Mouse (Mus musculus): ENCODE measurements around the gene Zfp467. TPM values are rescaled to one million over a fixed set of nuclear protein-coding genes. Genes with fewer than 3 reads are reported as not detected.

Zfp467 gene
- total and polyA plus RNA-seq, 3 experiments = 1.4 to 5.9 (median 2.1) TPM

DNA sequence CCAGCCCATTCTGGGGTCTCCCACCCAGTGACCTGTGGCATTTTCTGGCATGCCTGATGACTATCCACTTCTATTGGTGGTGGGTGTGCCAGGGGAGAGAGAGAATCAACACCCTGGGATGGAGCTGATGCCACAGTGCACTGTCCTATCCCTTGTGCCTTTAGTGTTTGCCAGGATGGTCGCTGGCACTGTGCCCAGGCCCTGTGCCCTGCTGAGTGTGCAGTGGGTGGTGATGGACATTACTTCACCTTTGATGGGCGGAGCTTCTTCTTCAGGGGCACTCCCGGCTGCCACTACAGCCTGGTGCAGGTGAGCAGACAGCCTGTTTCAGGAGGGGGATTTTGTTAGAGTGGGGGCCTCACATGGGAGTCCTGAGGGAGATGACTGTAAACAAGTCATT lies 7.1 kb upstream of the Zfp467 start:
- dilution Hi-C loops (cut with MboI; ENCODE audit: extremely low pct_ligation_motif_present, extremely low pct_unique_long_range_greater_than_20kb, low sequenced_read_pairs) = no loop called here
- H3K4me1 ChIP-seq (ENCODE audit: control insufficient read depth in 1 of 2, insufficient read depth in 2 of 2) = peaks cover 7 to 31% of the 10 kb centered on the region in 2 experiments
- H3K36me3 ChIP-seq (replicated peaks in 1 of 2; ENCODE audit: control insufficient read depth in 1 of 2, insufficient read depth in 1 of 2, low read length in 1 of 2) = no peaks in the 10 kb centered on the region
- H3K9ac ChIP-seq (ENCODE audit: insufficient read depth, low read depth) = no peak overlapping the region
- H3K4me3 ChIP-seq (replicated peaks in 1 of 3; ENCODE audit: low read depth in 2 of 3, low read length in 2 of 3, poor library complexity in 1 of 3) = no peak overlapping the region
- no peaks in the 10 kb centered on the region for H3K27me3 ChIP-seq (replicated peaks)
- H3K27ac ChIP-seq (ENCODE audit: insufficient read depth, low read depth) = no peak overlapping the region
- H3K79me2 ChIP-seq (replicated peaks; ENCODE audit: control insufficient read depth, extremely low read depth, insufficient read depth, poor library complexity, severe bottlenecking) = no peaks in the 10 kb centered on the region
- no peak for DNase-seq (ENCODE audit: extremely low read depth)
- in situ Hi-C loops (cut with MboI; ENCODE audit: low pct_ligation_motif_present, low pct_unique_long_range_greater_than_20kb, low sequenced_read_pairs) = no loop called here
- H3K4me2 ChIP-seq (ENCODE audit: insufficient read depth, low read depth, poor library complexity, severe bottlenecking) = no peak overlapping the region
- H3K9me3 ChIP-seq (replicated peaks; ENCODE audit: low read length) = no peaks in the 10 kb centered on the region
- TF ChIP-seq RAD21 (IDR thresholded peaks at IDR 0.05; ENCODE audit: low read depth, low read length) (no peak), USF2 (conservative IDR thresholded peaks at IDR 0.05; ENCODE audit: low read depth, low read length) (no peak), JUN (IDR thresholded peaks at IDR 0.05; ENCODE audit: insufficient read depth, low read depth, low read length) (no peak), HCFC1 (IDR thresholded peaks at IDR 0.05; ENCODE audit: low read depth, low read length) (no peak), GABPA (IDR thresholded peaks at IDR 0.05; ENCODE audit: insufficient replicate concordance, low read depth, low read length) (no peak), TCF12 (IDR thresholded peaks at IDR 0.05; ENCODE audit: low read depth, low read length) (no peak), ELF1 (IDR thresholded peaks at IDR 0.05; ENCODE audit: low read depth, low read length) (no peak), PAX5 (IDR thresholded peaks at IDR 0.05; ENCODE audit: low read length) (no peak), CTCF (conservative IDR thresholded peaks at IDR 0.05 in 1 of 2, IDR thresholded peaks at IDR 0.05 in 1 of 2; ENCODE audit: low read depth in 2 of 2, low read length in 2 of 2) (no peak), USF1 (IDR thresholded peaks at IDR 0.05; ENCODE audit: low read depth, low read length) (no peak), EP300 (IDR thresholded peaks at IDR 0.05; ENCODE audit: low read length) (no peak)

DNA sequence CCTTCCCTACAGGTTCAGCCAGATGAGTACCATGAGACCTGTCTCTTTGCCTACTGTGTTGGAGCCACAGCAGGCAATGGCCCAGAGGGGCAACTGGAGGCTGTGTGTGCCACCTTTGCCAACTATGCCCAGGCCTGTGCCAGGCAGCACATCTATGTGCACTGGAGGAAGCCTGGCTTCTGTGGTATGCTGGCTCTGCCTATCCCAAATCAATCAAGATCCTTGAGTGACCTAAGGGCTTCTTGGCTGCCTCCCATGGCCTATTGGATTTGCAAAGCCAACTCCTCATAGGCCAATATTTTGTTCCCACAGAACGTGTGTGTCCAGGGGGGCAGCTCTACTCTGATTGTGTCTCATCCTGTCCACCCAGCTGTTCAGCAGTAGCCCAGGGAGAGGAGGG lies 6.5 kb upstream of the Zfp467 start:
- H3K36me3 ChIP-seq (replicated peaks in 1 of 2; ENCODE audit: control insufficient read depth in 1 of 2, insufficient read depth in 1 of 2, low read length in 1 of 2) = no peaks in the 10 kb centered on the region
- no peak for TF ChIP-seq POLR2AphosphoS2 (IDR thresholded peaks at IDR 0.05; ENCODE audit: low read depth, low read length)
- no peak for TF ChIP-seq MAFK (IDR thresholded peaks at IDR 0.05; ENCODE audit: insufficient replicate concordance, low read length)
- no peak for TF ChIP-seq CTCF (conservative IDR thresholded peaks at IDR 0.05 in 1 of 2, IDR thresholded peaks at IDR 0.05 in 1 of 2; ENCODE audit: low read depth in 2 of 2, low read length in 2 of 2)
- no peak for TF ChIP-seq ZKSCAN1 (IDR thresholded peaks at IDR 0.05; ENCODE audit: borderline replicate concordance, low read depth, low read length)
- no peak for TF ChIP-seq MAX (IDR thresholded peaks at IDR 0.05; ENCODE audit: low read length)
- no peak for TF ChIP-seq NRF1 (IDR thresholded peaks at IDR 0.05; ENCODE audit: low read depth, low read length)
- dilution Hi-C loops (cut with MboI; ENCODE audit: extremely low pct_ligation_motif_present, extremely low pct_unique_long_range_greater_than_20kb, low sequenced_read_pairs) (no loop called here), in situ Hi-C loops (cut with MboI; ENCODE audit: low pct_ligation_motif_present, low pct_unique_long_range_greater_than_20kb, low sequenced_read_pairs) (no loop called here)
- H3K4me2 ChIP-seq (ENCODE audit: insufficient read depth, low read depth, poor library complexity, severe bottlenecking) = no peak overlapping the region
- H3K27ac ChIP-seq (ENCODE audit: insufficient read depth, low read depth) = no peak overlapping the region
- DNase-seq (ENCODE audit: extremely low read depth) = no peak
- no peaks in the 10 kb centered on the region for H3K9me3 ChIP-seq (replicated peaks; ENCODE audit: low read length)
- no peak overlapping the region for H3K9ac ChIP-seq (ENCODE audit: insufficient read depth, low read depth)
- peaks cover 10 to 37% of the 10 kb centered on the region in 2 experiments for H3K4me1 ChIP-seq (ENCODE audit: control insufficient read depth in 1 of 2, insufficient read depth in 2 of 2)
- H3K27me3 ChIP-seq (replicated peaks) = no peaks in the 10 kb centered on the region
- H3K4me3 ChIP-seq (replicated peaks in 1 of 3; ENCODE audit: low read depth in 2 of 3, low read length in 2 of 3, poor library complexity in 1 of 3) = no peak overlapping the region
- H3K79me2 ChIP-seq (replicated peaks; ENCODE audit: control insufficient read depth, extremely low read depth, insufficient read depth, poor library complexity, severe bottlenecking) = no peaks in the 10 kb centered on the region

Data from CH12.LX (cell line).